Mouse (Mus musculus) limb, embryonic 10.5 days (tissue): Measurements from ENCODE around the gene Fkbp4. TPM values are rescaled to one million over a fixed set of nuclear protein-coding genes. Genes with fewer than 3 reads are reported as not detected.
"Not testable (repeated sequence)": the region's sequence is repeated elsewhere in the genome, so short reads cannot be mapped to it uniquely, and the experiment has no call there.

ENCODE experiments used
- DNase-seq: peaks from one replicate; pipeline ENCODE4 v3.0.0-alpha.2; 2017; ENCODE audit warnings: low spot score
- H3K27ac ChIP-seq: fragments of 300-500 bp; sonication (generic); 2 replicates; pipeline ENCODE4 v1.5.1; 2016; ENCODE audit warnings: mild to moderate bottlenecking
- H3K27me3 ChIP-seq: fragments of 300-500 bp; sonication (generic); 2 replicates; pipeline ENCODE4 v1.6.1; 2016; ENCODE audit warnings: low read depth, mild to moderate bottlenecking; ENCODE audit not compliant: poor library complexity, severe bottlenecking
- H3K36me3 ChIP-seq: fragments of 300-500 bp; sonication (generic); 2 replicates; pipeline ENCODE4 v1.6.1; 2016; ENCODE audit warnings: mild to moderate bottlenecking, moderate library complexity
- H3K4me1 ChIP-seq: fragments of 300-500 bp; sonication (generic); 2 replicates; pipeline ENCODE4 v1.6.1; 2016
- H3K4me3 ChIP-seq: fragments of 300-500 bp; sonication (generic); 2 replicates; pipeline ENCODE4 v1.5.1; 2016; ENCODE audit warnings: mild to moderate bottlenecking, moderate library complexity
- H3K9me3 ChIP-seq: fragments of 300-500 bp; sonication (generic); replicated peaks from 2 replicates; pipeline ENCODE4 v1.6.1; 2016; ENCODE audit warnings: mild to moderate bottlenecking
- WGBS: fragments of 180-500 bp; shearing (Covaris S2); methylation state at CpG from one replicate; pipeline ENCODE4 v1.1.7; 2016; 5-methylcytosine and 5-hydroxymethylcytosine counted together
- polyA plus RNA-seq: library from polyadenylated mRNA; unstranded; fragments of >200 nt; fragmentation: Nextera tagmentation; extraction: Ambion mirVana; gene quantifications from 2 replicates; pipeline ENCODE4 v1.2.1, GENCODE M21; 2016

Gene Fkbp4
- polyA plus RNA-seq, 1 experiment from 2014 or later = 797 TPM

DNA sequence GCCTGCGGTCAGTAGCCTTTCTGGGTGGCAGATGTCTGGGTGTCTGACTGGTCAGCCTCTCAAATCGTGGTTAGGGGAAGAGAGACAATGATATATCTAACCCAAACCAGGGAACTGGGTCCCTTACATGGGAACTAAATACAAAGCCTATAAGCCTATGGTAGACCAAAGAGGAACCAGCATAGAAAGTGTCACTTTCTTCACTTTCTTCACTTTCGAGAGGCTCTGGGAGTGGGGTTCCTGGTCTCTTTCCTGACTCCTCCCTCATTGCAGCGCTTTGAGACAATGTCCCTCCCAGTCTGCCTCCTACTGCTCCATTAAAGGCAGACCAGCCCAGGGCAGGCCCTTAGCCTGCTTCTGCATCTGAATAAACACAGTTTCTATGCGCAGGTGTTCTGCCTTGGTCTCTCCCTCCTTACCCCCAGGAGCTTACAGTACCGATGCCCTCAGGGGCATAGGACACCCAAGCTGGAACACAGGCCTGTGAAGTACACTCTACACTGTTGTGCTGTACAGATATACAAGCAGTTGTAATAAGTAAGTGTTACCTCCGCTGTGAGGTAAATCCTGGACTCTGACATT, 29.8 kb downstream of the Fkbp4 start:
- H3K36me3 ChIP-seq = peaks cover 79% of the 10 kb centered on the region
- no peak overlapping the region for H3K27ac ChIP-seq
- no peaks in the 10 kb centered on the region for H3K4me1 ChIP-seq
- no peaks in the 10 kb centered on the region for H3K27me3 ChIP-seq
- H3K9me3 ChIP-seq = no peaks in the 10 kb centered on the region
- 90% methylated on average over 7 of the region's 7 CpGs for WGBS
- H3K4me3 ChIP-seq = no peak overlapping the region
- DNase-seq = no peak

DNA sequence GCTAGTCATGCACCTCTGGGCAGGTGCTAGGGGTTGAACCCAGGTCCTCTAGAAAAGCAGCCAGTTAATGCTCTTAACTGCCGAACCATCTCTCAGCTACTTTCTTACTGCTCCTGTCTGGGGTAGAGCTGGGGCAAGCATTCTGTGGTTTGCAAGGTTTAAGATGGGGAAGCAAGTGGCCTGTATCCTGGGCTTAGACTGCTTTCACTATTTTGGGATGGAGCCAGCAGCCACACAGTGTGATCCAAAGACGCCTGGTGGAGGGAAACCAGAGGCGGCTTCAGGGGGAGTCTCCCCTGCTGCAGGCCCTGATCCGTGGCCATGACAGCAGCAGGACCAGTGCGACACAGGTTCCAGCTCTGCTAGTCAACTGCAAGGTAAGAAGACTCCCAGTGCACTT, 33.8 kb downstream of the Fkbp4 start:
- Histone ChIP-seq H3K9me3 (no peaks in the 10 kb centered on the region), H3K4me1 (peaks cover 5% of the 10 kb centered on the region; the same call in 1 of the 2 replicates), H3K27ac (no peak overlapping the region), H3K27me3 (no peaks in the 10 kb centered on the region), H3K4me3 (no peak overlapping the region), H3K36me3 (peaks cover 39% of the 10 kb centered on the region)
- 63% methylated on average over 5 of the region's 5 CpGs for WGBS
- no peak for DNase-seq

DNA sequence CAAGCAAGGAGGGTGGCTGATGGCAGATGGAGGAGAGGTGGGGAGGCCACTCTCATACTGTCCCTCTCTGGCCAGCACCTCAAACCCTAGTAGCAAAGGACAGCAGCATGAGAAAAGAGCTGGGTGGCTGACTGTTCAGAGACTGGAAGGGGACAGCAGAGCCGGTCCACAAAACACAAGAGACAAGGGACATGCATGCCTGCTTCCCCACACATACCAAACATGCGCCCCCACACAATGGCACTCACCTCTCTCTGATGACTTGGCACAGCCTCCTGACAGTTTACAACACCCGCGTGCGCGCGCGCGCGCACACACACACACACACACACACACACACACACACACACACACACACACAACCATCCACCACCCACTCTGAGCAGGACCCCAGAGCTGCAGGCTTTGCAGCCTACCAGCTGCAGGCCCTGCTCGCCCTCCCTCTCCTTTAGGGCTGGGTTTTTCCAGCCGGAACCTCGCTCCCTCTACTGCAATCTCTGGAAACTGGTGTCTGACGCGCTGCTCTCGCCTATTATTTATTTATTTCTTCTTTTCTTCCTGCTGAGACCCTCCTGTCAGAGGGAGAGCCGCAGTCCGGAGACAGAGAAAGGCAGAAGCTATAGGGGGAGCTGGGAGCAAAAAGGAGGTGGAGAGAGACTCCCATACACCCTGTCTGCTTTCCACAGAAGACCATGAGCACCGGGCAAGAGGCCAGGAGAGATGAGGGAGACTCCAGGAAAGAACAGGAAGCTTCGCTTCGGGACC, 38.9 kb downstream of the Fkbp4 start:
- 55% methylated on average over 21 of the region's 21 CpGs for WGBS

DNA sequence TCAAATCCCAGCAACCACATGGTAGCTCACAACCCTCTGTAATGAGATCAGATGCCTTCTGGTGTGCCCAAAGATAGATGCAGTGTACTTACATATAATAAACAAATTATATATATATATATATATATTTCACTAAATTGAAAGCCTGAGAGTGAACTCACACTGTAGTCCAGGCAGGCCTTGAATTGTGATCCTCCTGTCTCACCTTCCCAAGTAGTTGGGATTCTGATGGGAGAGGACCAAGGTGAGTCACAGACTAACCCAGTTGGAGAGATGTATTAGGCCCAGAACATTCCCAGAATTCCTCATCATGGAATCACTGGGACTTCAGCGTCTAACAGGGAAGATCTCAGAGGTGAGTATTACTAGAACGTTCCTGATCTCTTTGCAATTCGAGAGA, 39.5 kb downstream of the Fkbp4 start, which contains the start of gene Nrip2:
Nrip2 (plus strand) TSS at position 301 of the 400 bp plus-strand sequence.
- peak within 1 kb of the TSS; percentile 20; the same call in 1 of the 2 replicates for H3K4me3 ChIP-seq
- peaks cover 10% of the 10 kb centered on the region; the same call in 1 of the 2 replicates for H3K4me1 ChIP-seq
- no peak for DNase-seq
- H3K27ac ChIP-seq = peak within 1 kb of the TSS; percentile 39; the same call in 1 of the 2 replicates
- no peaks in the 10 kb centered on the region for H3K27me3 ChIP-seq
- no peaks in the 10 kb centered on the region for H3K36me3 ChIP-seq
- WGBS = 74% methylated on average over 3 of the region's 3 CpGs
- H3K9me3 ChIP-seq = no peaks in the 10 kb centered on the region

More for the DNA sequence above, 38.9 kb downstream of the Fkbp4 start:
- no peaks in the 10 kb centered on the region for H3K36me3 ChIP-seq
- DNase-seq = no peak
- peak overlapping the region; percentile 20; the same call in 1 of the 2 replicates for H3K4me3 ChIP-seq
- H3K27ac ChIP-seq = peak overlapping the region; percentile 39; the same call in 1 of the 2 replicates
- H3K9me3 ChIP-seq = no peaks in the 10 kb centered on the region
- no peaks in the 10 kb centered on the region for H3K27me3 ChIP-seq
- peaks cover 10% of the 10 kb centered on the region; the same call in 1 of the 2 replicates for H3K4me1 ChIP-seq

DNA sequence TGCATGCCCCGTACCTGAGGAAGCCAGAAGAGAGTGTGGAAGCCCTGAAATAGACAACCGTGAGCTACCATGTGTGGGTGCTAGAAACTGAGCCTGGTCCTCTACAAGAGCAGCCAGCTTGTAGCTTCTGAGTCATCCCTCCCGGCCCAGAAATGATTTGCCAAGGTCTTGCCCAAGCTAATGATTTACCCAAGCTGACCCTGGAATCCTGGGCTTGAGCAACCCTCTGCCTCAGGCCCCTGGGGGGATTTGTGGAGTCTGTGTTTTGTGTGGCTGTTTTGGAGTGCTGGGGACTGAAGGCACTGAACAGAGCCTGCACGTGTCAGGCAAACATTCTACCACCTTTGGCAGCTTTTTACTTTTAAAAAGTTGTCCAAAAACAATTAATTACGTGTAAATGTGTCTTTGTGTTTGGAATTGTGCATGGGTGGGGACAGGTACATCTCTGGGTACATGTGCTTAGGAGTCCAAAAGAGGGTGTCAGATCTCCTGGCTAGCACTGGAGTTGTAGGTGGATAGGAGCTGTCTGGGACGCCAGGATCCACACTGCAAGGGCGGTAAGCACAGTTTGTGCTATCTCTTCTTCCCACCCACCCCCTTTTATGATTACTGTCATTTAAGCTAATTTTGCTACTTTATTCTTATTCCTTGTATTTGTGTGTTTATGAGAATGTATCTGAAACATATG, 40.8 kb downstream of the Fkbp4 start:
- Histone ChIP-seq H3K36me3 (no peaks in the 10 kb centered on the region), H3K27me3 (no peaks in the 10 kb centered on the region), H3K27ac (no peak overlapping the region), H3K9me3 (no peaks in the 10 kb centered on the region), H3K4me3 (no peak overlapping the region), H3K4me1 (peaks cover 10% of the 10 kb centered on the region; the same call in 1 of the 2 replicates)
- no peak for DNase-seq
- WGBS = 86% methylated on average over 7 of the region's 7 CpGs

DNA sequence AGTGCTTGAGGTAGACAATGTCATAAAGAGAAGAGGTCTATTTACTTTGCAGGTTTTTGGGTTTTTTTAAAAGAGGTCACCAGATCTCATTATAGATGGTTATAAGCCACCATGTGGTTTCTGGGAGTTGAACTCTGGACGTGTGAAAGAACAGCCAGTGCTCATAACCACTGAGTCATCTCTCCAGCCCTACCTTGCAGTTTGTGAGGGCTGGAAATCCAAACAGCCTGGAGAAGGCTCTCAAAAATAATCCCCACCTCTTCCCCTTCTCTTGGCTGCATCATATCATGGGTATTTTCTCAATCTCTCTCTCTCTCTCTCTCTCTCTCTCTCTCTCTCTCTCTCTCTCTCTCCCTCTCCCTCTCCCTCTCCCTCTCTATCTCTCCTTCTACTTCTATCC, 47.8 kb downstream of the Fkbp4 start:
- no peak for DNase-seq
- H3K27ac ChIP-seq = no peak overlapping the region
- H3K4me3 ChIP-seq = no peak overlapping the region
- H3K4me1 ChIP-seq = no peaks in the 10 kb centered on the region
- H3K36me3 ChIP-seq = no peaks in the 10 kb centered on the region
- 59% methylated on average over 1 of the region's 1 CpGs for WGBS
- H3K9me3 ChIP-seq = no peaks in the 10 kb centered on the region
- no peaks in the 10 kb centered on the region for H3K27me3 ChIP-seq

DNA sequence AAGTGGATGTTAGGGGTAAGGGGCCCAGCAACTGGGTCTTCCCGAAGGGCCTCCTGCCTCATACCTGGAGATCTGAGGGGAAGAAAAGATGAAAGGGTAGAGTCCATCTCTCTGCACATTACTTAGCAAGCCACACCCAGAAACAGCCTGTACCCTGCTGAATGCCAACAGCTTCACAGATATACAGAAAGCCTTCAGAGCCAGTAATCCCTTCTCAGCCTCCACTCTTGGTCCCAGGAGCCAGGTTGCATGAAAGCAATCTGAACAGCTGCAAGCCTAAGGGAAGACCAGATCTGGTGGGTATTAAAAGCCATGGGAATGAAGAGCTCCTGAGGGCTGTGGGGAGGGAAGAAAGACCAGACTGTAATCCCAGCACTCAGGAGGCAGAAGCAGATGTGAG, 49.3 kb downstream of the Fkbp4 start:
- Histone ChIP-seq H3K4me1 (no peaks in the 10 kb centered on the region), H3K27ac (no peak overlapping the region), H3K4me3 (no peak overlapping the region), H3K9me3 (no peaks in the 10 kb centered on the region), H3K27me3 (no peaks in the 10 kb centered on the region), H3K36me3 (no peaks in the 10 kb centered on the region)
- DNase-seq = no peak
- 95% methylated on average over 1 of the region's 1 CpGs for WGBS

DNA sequence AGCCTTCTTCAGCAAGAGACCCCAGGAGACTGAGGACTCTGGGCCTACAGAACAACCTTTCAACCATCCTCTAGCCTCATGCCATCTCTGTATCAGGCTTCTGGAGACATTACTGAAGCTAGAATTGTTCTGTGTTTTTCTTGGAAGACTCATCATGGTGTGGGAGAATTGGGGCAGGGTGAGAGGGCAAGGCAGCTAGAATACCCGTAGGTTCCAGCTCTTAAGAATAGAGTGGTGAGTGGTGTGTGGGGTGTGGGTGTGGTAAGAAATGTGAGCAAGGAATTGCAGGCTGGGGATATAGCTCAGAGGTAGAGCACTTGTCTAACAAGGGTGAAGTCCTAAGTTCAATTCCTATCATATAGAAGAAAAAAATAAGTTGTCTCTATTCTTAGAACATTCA, 53.5 kb downstream of the Fkbp4 start:
- Histone ChIP-seq H3K36me3 (no peaks in the 10 kb centered on the region), H3K9me3 (no peaks in the 10 kb centered on the region), H3K4me1 (no peaks in the 10 kb centered on the region), H3K27ac (no peak overlapping the region), H3K27me3 (no peaks in the 10 kb centered on the region), H3K4me3 (no peak overlapping the region)
- WGBS = 84% methylated on average over 1 of the region's 1 CpGs
- no peak for DNase-seq

DNA sequence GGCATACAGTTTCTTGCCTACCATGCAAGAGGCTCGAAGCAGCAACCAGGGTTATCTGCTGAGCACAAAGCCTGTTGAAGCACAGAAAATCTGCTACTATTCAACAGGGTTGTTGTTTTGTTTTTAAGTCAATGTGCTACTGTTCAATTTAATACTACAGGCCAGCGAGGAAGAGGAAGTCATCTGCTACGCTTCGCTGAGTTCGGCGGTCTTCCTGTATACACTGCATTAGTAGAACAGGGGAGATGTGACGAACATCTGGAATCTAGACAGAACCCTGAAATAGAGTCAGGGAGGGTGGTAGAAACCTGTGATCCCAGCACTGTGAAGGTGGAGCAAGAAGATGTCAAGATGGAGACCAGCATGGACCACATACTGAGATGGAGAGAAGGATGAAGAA, 54.7 kb downstream of the Fkbp4 start:
- DNase-seq = no peak
- Histone ChIP-seq H3K4me3 (no peak overlapping the region), H3K9me3 (no peaks in the 10 kb centered on the region), H3K27ac (no peak overlapping the region), H3K27me3 (no peaks in the 10 kb centered on the region), H3K36me3 (no peaks in the 10 kb centered on the region), H3K4me1 (no peaks in the 10 kb centered on the region)
- 86% methylated on average over 7 of the region's 7 CpGs for WGBS

DNA sequence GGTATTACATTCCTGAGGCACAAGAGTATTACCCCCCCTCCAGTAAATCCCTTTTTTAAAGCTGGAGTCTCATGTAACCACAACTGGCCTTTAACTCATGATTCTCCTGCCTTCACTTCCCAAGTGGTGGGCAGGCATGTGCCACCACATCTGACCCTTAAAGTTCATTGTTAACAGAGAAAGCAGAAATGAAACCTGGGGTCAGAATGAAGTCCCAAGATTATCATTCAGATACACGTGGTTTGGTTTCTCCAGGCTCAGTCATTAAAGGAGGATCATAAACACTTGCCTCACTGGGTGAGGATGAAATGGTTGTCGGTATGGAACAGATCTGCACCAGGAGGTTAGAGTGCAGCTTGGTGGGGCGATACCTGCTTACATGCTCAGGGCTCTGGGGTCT, 57.2 kb downstream of the Fkbp4 start:
- DNase-seq = no peak
- peaks cover 14% of the 10 kb centered on the region for H3K36me3 ChIP-seq
- H3K4me1 ChIP-seq = no peaks in the 10 kb centered on the region
- H3K27ac ChIP-seq = no peak overlapping the region
- no peaks in the 10 kb centered on the region for H3K27me3 ChIP-seq
- 74% methylated on average over 3 of the region's 3 CpGs for WGBS
- no peaks in the 10 kb centered on the region for H3K9me3 ChIP-seq
- H3K4me3 ChIP-seq = no peak overlapping the region

DNA sequence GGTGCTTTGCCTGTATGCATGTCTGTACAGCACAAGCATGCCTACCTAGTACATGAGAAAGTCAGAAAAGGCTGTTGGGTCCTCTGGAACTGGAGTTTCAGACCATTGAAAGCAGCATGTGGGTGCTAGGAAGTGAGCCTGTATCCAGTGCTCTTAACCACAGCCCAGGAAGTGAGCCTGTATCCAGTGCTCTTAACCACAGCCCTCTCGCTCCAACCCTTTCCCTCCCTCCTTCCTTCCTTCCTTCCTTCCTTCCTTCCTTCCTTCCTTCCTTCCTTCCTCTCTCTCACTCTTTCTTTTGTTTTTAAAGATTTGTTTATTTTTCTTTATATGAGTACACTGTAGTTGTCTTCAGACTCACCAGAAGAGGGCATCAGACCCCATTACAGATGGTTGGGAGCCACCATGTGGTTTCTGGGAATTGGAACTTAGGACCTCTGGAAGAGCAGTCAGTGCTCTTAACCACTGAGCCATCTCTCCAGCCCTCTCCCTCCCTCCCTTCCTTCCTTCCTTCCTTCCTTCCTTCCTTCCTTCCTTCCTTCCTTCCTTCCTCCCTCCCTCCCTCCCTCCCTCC, 57.8 kb downstream of the Fkbp4 start:
- DNase-seq, H3K27ac ChIP-seq, H3K4me3 ChIP-seq, H3K9me3 ChIP-seq, H3K27me3 ChIP-seq, H3K4me1 ChIP-seq: not testable (repeated sequence)
- H3K36me3 ChIP-seq = peaks cover 20% of the 10 kb centered on the region
- 80% methylated on average over 1 of the region's 1 CpGs for WGBS
